Mouse (Mus musculus) kidney, postnatal 10 days (tissue): ENCODE results near the gene 4933417A18Rik.
"Not testable (repeated sequence)": the region's sequence is repeated elsewhere in the genome, so short reads cannot be mapped to it uniquely, and the experiment has no call there.

Experiments used
- DNase-seq: peaks from one replicate; pipeline ENCODE4 v3.0.0; 2021; ENCODE audit warnings: mixed read lengths

Gene 4933417A18Rik

GRCm38 (mm10) chr13:34976116-34976515 lies 51.9 kb downstream of the 4933417A18Rik start:
- no peak for DNase-seq

- DNase-seq: no peak
These were observed 53.2 kb downstream of the 4933417A18Rik start for GRCm38 (mm10) chr13:34977410-34977809.

GRCm38 (mm10) chr13:34978635-34979034 lies 54.4 kb downstream of the 4933417A18Rik start:
- DNase-seq: not testable (repeated sequence)

DNA sequence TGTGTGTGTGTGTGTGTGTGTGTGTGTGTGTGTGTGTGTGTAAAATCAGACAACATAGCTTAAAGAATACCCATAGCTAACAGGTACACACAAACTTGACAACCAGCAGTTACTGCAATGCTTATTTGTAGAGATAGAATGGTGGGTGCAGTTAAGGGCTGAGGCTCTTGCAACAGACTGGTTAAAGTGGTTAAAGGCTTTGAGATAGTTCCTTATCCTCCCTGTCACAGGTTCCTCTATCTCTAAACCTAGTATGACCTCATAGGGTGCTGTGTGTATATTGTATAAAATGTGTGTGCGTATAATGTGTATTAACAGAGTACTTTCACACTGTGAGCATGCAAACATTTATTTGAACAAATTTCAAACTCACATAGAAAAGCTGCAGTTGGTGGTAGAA lies 59.3 kb downstream of the 4933417A18Rik start:
- not testable (repeated sequence) for DNase-seq

- DNase-seq: no peak
These were observed 67.5 kb downstream of the 4933417A18Rik start for GRCm38 (mm10) chr13:34991581-34992273.

DNA sequence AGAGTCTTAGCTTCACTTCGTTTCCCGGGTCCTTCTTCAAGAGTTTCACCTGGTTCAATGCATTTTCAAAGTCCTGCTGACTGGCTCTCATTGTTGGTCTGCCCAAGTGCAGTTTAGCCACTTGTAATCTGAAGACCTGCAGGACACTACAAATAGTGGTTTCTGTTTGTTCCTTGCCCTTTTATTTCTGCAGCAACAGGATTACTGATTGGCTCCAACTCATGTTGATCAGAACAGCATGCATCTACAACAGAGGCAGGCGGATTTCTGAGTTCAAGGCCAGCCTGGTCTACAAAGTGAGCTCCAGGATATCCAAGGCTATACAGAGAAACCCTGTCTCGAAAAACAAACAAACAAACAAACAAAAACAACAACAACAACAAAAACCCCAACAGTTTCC lies 68.9 kb downstream of the 4933417A18Rik start:
- DNase-seq: no peak

GRCm38 (mm10) chr13:34993595-34993982 lies 69.4 kb downstream of the 4933417A18Rik start:
- DNase-seq: no peak

DNA sequence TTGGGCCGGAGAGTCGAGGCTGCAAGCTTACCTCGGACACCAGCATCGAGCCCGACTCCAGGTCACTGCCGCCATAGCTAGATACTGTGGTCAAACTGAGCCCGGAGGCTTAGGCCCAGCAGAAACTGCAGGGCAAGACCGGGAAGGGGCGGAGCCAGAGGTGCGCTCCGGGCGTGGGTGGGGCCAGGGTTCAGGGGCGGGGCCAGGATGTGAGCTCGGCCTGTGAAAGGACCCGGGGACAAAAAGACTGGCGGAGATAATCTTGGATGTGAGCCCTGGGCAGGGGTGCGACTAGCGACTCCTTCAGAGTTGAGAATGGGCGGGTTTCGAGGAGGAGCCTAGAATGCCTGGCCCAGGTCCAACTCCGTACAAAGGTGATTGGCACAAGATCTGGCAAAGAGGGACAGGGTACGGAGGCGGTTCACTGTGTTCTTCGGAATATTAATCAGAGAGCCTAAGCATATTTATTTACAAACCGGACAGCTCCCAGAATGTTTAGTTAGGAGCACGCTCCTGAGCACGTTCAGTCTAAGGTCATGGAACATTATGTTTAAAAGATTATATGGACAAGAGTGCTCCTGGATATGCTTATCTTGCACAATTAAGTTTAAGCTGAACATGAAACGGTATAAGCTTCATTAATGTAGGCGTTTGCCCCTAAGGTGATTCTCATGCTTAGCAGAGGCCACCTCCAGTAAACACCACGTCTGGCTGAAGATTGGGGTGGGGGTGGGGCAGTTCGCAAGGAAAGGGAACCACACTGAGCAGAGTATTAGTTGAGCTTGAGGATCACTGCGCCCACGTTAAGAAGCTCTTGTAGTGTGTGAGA lies 70.0 kb downstream of the 4933417A18Rik start:
- DNase-seq: peak; percentile 99

GRCm38 (mm10) chr13:34995925-34996324 lies 71.7 kb downstream of the 4933417A18Rik start:
- peak; percentile 71 for DNase-seq
